Mouse (Mus musculus): ENCODE data around the gene Olfr720.

Olfr720 gene

DNA sequence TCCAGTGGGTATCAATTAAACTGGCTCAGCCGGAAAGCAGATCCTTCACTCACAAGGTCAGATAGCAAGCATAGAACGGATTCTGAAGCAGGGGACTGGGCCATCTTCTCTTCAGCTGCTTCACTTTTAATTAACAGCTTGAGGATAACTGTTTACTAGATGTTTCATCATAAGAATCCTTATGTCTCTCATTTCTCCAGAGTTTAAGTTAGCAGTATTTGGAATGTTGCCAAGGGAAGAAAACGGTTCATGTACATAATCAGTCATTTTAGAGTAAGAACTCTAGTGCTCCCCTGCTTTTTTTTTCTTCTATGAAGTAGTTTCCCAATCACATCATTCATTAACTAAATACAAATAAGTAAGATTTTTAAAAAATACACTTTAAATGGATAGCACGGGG lies at the start of gene Olfr720:
Olfr720 (minus strand) TSS at position 101 of the 400 bp plus-strand sequence.
- DNase-seq = no peak

All from liver (tissue).